ENCODE assay signal across 23 mouse cellular contexts in the genomic region with DNA sequence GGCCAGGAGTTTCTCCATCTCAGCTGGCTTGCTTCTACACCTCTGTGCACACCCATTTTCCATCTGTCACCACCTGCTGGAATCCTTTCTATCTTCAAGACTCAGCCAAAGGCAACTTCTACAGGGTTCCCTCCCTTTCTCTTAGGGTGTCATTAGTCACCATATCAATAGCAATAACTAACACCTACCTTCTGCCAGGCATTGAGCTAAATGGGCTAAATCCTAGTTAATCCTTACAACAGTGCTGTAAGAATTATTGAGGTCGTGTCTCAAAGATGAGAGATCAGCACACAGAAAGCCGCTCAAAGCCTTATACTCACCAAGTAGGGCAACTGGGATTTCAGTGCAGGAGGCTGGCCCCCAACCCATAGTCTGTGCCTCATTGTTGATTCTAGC. TPM values are rescaled to one million over a fixed set of nuclear protein-coding genes. Genes with fewer than 3 reads are reported as not detected.
"Had no signal": no experiment of that assay in that cellular context is flagged by ENCODE, and none has a peak within 500 bp of the region (broad histone marks: within the 10 kb centered on the region; RNA-seq: fewer than 3 reads in every experiment).

No protein-coding gene starts in this region.

- H3K27me3 ChIP-seq: kidney, embryonic 15.5 days; liver, embryonic 13.5 days; stomach, embryonic 15.5 days had no signal

- H3K27ac ChIP-seq: kidney, embryonic 15.5 days; left cerebral cortex, adult 2 months; liver, embryonic 13.5 days; stomach, embryonic 15.5 days had no signal

- H3K4me2 ChIP-seq: kidney, embryonic 15.5 days; liver, embryonic 13.5 days; midbrain, embryonic 11.5 days; stomach, embryonic 15.5 days had no signal

- H3K4me3 ChIP-seq: kidney, embryonic 15.5 days; left cerebral cortex, adult 2 months; liver, embryonic 13.5 days; stomach, embryonic 15.5 days had no signal

- H3K4me1 ChIP-seq: kidney, embryonic 15.5 days; liver, embryonic 13.5 days had no signal

- H3K9me3 ChIP-seq: kidney, embryonic 15.5 days; liver, embryonic 13.5 days; stomach, embryonic 15.5 days had no signal

- H3K9ac ChIP-seq: kidney, embryonic 15.5 days; liver, embryonic 13.5 days; stomach, embryonic 15.5 days had no signal

- ATAC-seq: intestine, postnatal 0 days had no signal

- H3K36me3 ChIP-seq: kidney, embryonic 15.5 days; liver, embryonic 13.5 days; stomach, embryonic 15.5 days had no signal

- DNase-seq: kidney, adult 2 months; kidney, postnatal 10 days; kidney, postnatal 36 days; layer of hippocampus, postnatal 36 days; liver, embryonic 13.5 days; lung, adult 2 months; lung, postnatal 14 days; lung, postnatal 4 days; midbrain, embryonic 14.5 days; thymus, adult 18-20 months; thymus, postnatal 36 days had no signal

RNA-seq across cellular contexts. Expression of a gene that starts 13.3 kb away (rescaled TPM):
- polyA plus RNA-seq: intestine, embryonic 14.5 days; intestine, postnatal 0 days; kidney, embryonic 15.5 days; limb, embryonic 11.5 days; limb, embryonic 14.5 days; liver, embryonic 13.5 days; liver, embryonic 16.5 days; midbrain, embryonic 11.5 days; midbrain, embryonic 14.5 days; midbrain, postnatal 0 days; neural tube, embryonic 11.5 days; neural tube, embryonic 14.5 days; stomach, embryonic 15.5 days had no signal
